Mouse (Mus musculus) v-Abl transformed pro-B cells (cell line): ENCODE measurements at regions not wholly inside any gene's neighbourhood (a gene's known extent, or its start where the extent isn't known, plus 50 kb on each side); places are given as distances from the start of the nearest gene placed in this dataset.
"Not testable (repeated sequence)": the region's sequence is repeated elsewhere in the genome, so short reads cannot be mapped to it uniquely, and the experiment has no call there.

ENCODE experiments used
- in situ Hi-C, 2 experiments: fragments of 400-800 bp; cut with MboI; formaldehyde crosslinking; loops; one replicate each; pipeline ENCODE4 v1.15.1; 2025; ENCODE audit not compliant: unreplicated experiment in 2 of 2

GRCm38 (mm10) chr8:26588841-26589240, 388.3 kb upstream of the Zfp703 start:
- in situ Hi-C loops, result no loop called here

- in situ Hi-C loops, result no loop called here
Measured at GRCm38 (mm10) chr8:26590591-26591212, 386.4 kb upstream of the Zfp703 start.

GRCm38 (mm10) chr8:26591266-26591665, 385.9 kb upstream of the Zfp703 start:
- in situ Hi-C loops, result no loop called here

- in situ Hi-C loops, result no loop called here
Measured at GRCm38 (mm10) chr8:26593536-26594368, 383.4 kb upstream of the Zfp703 start.

- in situ Hi-C loops, result no loop called here
Measured at GRCm38 (mm10) chr8:26594369-26594920, 382.7 kb upstream of the Zfp703 start.

- in situ Hi-C loops, result no loop called here
Measured at GRCm38 (mm10) chr8:26595431-26596018, 381.6 kb upstream of the Zfp703 start.

- in situ Hi-C loops, result no loop called here
Measured at GRCm38 (mm10) chr8:26596665-26597362, 380.3 kb upstream of the Zfp703 start.

GRCm38 (mm10) chr8:26598520-26598919, 378.6 kb upstream of the Zfp703 start:
- in situ Hi-C loops, result no loop called here

GRCm38 (mm10) chr8:26600127-26600526, 377.0 kb upstream of the Zfp703 start:
- in situ Hi-C loops, result no loop called here

- in situ Hi-C loops, result no loop called here
Measured at GRCm38 (mm10) chr8:26608001-26608400, 369.1 kb upstream of the Zfp703 start.

- in situ Hi-C loops, result no loop called here
Measured at GRCm38 (mm10) chr8:26608588-26608987, 368.5 kb upstream of the Zfp703 start.

- in situ Hi-C loops, result no loop called here
Measured at GRCm38 (mm10) chr8:26612153-26612552, 365.0 kb upstream of the Zfp703 start.

- in situ Hi-C loops, result no loop called here
Measured at GRCm38 (mm10) chr8:26622311-26623052, 354.6 kb upstream of the Zfp703 start.

- in situ Hi-C loops, result no loop called here
Measured at GRCm38 (mm10) chr8:26626186-26626585, 350.9 kb upstream of the Zfp703 start.

- in situ Hi-C loops, result no loop called here
Measured at GRCm38 (mm10) chr8:26626651-26627077, 350.5 kb upstream of the Zfp703 start.

- in situ Hi-C loops, result no loop called here
Measured at GRCm38 (mm10) chr8:26627191-26627891, 349.8 kb upstream of the Zfp703 start.

GRCm38 (mm10) chr8:26630544-26630943, 346.6 kb upstream of the Zfp703 start:
- in situ Hi-C loops, result no loop called here

- in situ Hi-C loops, result no loop called here
Measured at GRCm38 (mm10) chr8:26635701-26636100, 341.4 kb upstream of the Zfp703 start.

- in situ Hi-C loops, result not testable (repeated sequence)
Measured at GRCm38 (mm10) chr8:26645375-26645774, 331.8 kb upstream of the Zfp703 start.
